Mouse (Mus musculus) spleen, adult 2 months (tissue): Measurements from ENCODE around the gene Adpgk. TPM values are rescaled to one million over a fixed set of nuclear protein-coding genes. Genes with fewer than 3 reads are reported as not detected.
A peak's percentile ranks its signal among the peaks of the same experiment; 100 is the strongest.

ENCODE experiments used
- DNase-seq, 2 experiments: peaks; one replicate each; pipeline versions ENCODE4 v3.0.0 to v3.0.0-alpha.2; 2012 to 2021; ENCODE audit warnings: low spot score in 2 of 2, low read depth in 1 of 2
- H3K27ac ChIP-seq: fragments of 200-500 bp; 2 replicates; pipeline ENCODE4 v1.5.1; 2012; ENCODE audit warnings: low read length, inconsistent platforms; ENCODE audit not compliant: insufficient read depth
- H3K27me3 ChIP-seq: fragments of 200-500 bp; 2 replicates; pipeline ENCODE4 v1.6.1; 2012; ENCODE audit warnings: mild to moderate bottlenecking, moderate library complexity, low read length, inconsistent platforms; ENCODE audit not compliant: control insufficient read depth, insufficient read depth
- H3K36me3 ChIP-seq: fragments of 200-500 bp; 2 replicates; pipeline ENCODE4 v1.6.1; 2012; ENCODE audit warnings: mild to moderate bottlenecking, low read length, inconsistent platforms; ENCODE audit not compliant: control insufficient read depth, insufficient read depth
- H3K4me1 ChIP-seq: fragments of 200-500 bp; 2 replicates; pipeline ENCODE4 v1.6.1; 2011; ENCODE audit warnings: inconsistent platforms; ENCODE audit not compliant: control insufficient read depth, insufficient read depth, insufficient read length
- H3K4me3 ChIP-seq: fragments of 200-500 bp; 2 replicates; pipeline ENCODE4 v1.5.1; 2011; ENCODE audit warnings: mild to moderate bottlenecking, inconsistent platforms; ENCODE audit not compliant: insufficient read depth, insufficient read length; ENCODE audit errors: extremely low read depth
- CTCF ChIP-seq: fragments of 200-500 bp; IDR thresholded peaks from 2 replicates; pipeline ENCODE4 v1.5.1; 2011; ENCODE audit warnings: mild to moderate bottlenecking, inconsistent platforms; ENCODE audit not compliant: insufficient read depth, insufficient read length, insufficient replicate concordance; ENCODE audit errors: extremely low read depth
- POLR2A ChIP-seq: fragments of 200-500 bp; IDR thresholded peaks from 2 replicates; pipeline ENCODE4 v1.6.1; 2011; ENCODE audit warnings: low read depth, low read length, inconsistent platforms
- WGBS: fragments of 180-500 bp; shearing (Covaris S2); methylation state at CpG from one replicate; pipeline ENCODE4 v1.1.7; 2018; 5-methylcytosine and 5-hydroxymethylcytosine counted together
- polyA plus RNA-seq: library from polyadenylated mRNA; depleted of rRNA; stranded (reverse); fragments of >200 nt; gene quantifications from 2 replicates; pipeline ENCODE4 v1.2.3, GENCODE M21; 2012

Adpgk gene
- polyA plus RNA-seq, 1 experiment: 20.1 TPM

- Histone ChIP-seq H3K27ac (no peak overlapping the region), H3K4me3 (no peak overlapping the region), H3K4me1 (no peaks in the 10 kb centered on the region), H3K27me3 (no peaks in the 10 kb centered on the region), H3K36me3 (no peaks in the 10 kb centered on the region)
- no peak for TF ChIP-seq POLR2A
- no peak for TF ChIP-seq CTCF
- DNase-seq: no peak
- 82% methylated on average over 9 of the region's 9 CpGs for WGBS
These were observed 31.4 kb upstream of the Adpgk start for GRCm38 (mm10) chr9:59259806-59260454.

DNA sequence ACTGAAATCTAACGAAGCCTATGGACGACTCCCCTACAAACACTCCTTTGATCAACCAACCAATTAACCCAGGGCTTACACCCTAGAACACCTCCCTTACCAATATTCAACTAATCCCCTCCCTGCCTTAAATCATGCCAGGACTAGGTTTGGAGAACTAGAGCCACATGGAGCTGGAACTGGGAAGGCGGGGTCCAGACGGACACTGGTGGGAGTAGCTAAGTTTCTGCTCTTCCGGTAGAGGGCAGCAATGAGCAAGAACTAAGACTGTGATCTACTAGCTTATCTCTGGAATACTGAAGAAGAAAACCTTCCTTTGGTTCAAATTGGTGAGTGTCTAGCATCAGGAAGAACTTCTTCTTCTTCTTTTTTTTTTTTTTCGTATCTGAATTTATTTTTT lies 25.0 kb upstream of the Adpgk start:
- DNase-seq: no peak
- Histone ChIP-seq H3K27me3 (no peaks in the 10 kb centered on the region), H3K36me3 (no peaks in the 10 kb centered on the region), H3K4me1 (no peaks in the 10 kb centered on the region), H3K27ac (no peak overlapping the region), H3K4me3 (no peak overlapping the region)
- TF ChIP-seq POLR2A: no peak
- TF ChIP-seq CTCF: peak; percentile 6; the same call in 1 of the 2 replicates
- 54% methylated on average over 6 of the region's 6 CpGs for WGBS

DNA sequence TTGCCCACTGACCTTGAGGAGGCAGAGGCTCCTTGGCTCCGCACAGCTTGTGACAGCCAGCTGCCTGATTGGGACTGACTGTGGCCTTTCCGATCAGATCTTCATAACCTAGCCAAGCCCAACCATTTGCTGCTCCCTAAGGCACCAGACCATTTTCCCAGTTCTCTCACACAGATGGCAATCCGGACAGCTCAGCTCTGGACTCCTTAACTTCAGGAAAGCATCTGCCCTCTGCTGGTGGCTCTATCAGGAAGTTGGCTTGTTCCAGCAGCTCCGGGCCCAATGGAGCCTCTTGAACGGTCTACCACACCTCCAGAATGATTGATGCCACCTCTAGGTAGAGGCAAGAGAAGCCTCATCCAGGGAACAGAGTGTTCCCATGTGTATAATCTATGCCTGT lies 21.6 kb upstream of the Adpgk start:
- Histone ChIP-seq H3K27ac (no peak overlapping the region), H3K27me3 (no peaks in the 10 kb centered on the region), H3K4me1 (no peaks in the 10 kb centered on the region), H3K36me3 (no peaks in the 10 kb centered on the region), H3K4me3 (no peak overlapping the region)
- DNase-seq: no peak
- 31% methylated on average over 5 of the region's 5 CpGs for WGBS
- TF ChIP-seq POLR2A (no peak), CTCF (no peak)

DNA sequence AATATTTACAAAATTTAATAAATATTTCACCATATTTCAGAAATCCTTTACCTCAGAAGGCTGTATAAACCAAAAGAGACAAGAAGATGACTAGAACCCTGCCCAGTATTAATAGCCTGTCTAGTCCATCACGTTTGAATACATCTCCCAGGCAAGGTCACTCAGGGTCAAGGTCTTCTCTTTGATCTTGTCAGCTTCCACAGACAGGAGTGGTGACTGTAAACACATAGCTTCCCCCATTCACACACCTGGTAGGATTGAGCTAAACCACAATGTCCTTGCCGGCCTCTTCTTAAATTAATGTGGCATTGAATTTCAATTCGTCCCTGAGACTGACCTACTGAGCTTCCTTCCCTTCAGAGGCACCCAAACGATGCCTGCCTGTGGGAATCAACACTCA lies 20.3 kb upstream of the Adpgk start:
- Histone ChIP-seq H3K4me1 (no peaks in the 10 kb centered on the region), H3K36me3 (no peaks in the 10 kb centered on the region), H3K4me3 (no peak overlapping the region), H3K27me3 (no peaks in the 10 kb centered on the region), H3K27ac (no peak overlapping the region)
- TF ChIP-seq CTCF (no peak), POLR2A (no peak)
- DNase-seq: no peak
- 53% methylated on average over 4 of the region's 4 CpGs for WGBS

DNA sequence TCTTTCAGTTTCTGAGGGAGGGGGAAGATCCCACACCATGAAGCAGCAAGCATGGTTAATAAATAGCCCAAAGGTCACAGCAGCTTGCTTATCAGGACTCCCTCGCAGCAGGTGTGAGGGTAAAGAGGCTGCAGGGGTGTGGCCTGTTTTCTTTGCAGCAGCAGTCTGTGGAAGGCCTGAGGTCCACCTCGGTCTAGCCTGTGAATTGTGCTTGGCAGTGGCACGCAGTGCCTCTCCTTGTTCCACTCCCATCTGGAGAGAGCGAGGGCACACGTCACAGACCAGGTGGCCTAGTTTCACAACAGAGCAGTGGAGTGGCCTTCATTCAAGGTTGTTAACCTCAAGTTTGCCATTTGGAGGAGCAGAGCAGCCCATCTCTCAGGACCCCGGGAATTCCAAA lies 19.6 kb upstream of the Adpgk start:
- WGBS: 65% methylated on average over 6 of the region's 6 CpGs
- Histone ChIP-seq H3K36me3 (no peaks in the 10 kb centered on the region), H3K4me1 (no peaks in the 10 kb centered on the region), H3K27me3 (no peaks in the 10 kb centered on the region), H3K27ac (no peak overlapping the region), H3K4me3 (no peak overlapping the region)
- no peak for DNase-seq
- TF ChIP-seq POLR2A: no peak
- no peak for TF ChIP-seq CTCF

DNA sequence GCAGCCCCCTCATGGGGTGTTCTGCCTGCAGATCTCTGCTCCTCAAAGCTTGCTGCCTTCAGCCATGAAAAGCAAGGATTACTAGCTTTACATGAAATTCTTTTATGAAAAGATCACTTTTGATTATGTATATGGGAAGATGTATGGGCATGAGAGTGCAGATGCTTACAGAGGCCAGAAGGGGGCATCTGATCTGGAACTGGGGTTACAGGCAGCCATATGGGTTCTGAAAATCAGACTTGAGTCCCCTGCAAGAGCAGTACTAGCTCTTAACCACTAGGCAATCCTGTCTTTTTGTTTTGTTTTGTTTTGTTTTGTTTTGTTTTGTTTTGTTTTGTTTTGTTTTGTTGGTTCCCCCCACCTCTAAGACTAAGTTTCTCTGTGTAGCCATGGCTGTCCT lies 18.2 kb upstream of the Adpgk start:
- Histone ChIP-seq H3K27me3 (no peaks in the 10 kb centered on the region), H3K4me1 (no peaks in the 10 kb centered on the region), H3K27ac (no peak overlapping the region), H3K4me3 (no peak overlapping the region), H3K36me3 (no peaks in the 10 kb centered on the region)
- TF ChIP-seq CTCF (no peak), POLR2A (no peak)
- no peak for DNase-seq

DNA sequence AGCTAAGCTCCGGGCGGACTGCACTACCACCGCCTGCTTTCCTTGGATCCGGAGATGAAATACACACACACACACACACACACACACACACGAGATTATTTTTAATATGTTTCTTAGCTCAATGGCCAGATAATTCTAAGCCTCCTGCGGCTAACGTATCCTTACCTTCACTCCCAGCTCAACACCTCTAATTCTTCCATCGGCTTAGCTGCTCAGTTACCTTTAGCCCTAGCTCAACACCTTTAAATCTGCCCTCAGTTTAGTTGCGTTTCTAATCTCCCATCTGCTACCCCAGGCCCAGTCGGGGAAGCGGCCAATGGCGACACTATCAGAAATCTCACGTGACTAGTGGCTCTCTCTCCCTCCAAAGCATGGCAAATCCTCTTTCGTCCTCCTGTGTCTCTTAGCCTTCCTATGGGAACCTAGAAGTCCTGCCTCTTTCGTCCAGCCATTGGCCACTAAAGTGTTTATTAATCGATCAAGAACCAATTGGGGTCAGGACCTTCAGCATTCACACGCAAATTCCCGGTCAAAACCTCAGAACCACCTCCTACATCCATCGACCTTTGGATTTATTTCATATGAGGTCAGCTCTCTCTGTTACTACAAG lies 16.4 kb upstream of the Adpgk start:
- Histone ChIP-seq H3K4me3 (no peak overlapping the region), H3K27me3 (no peaks in the 10 kb centered on the region), H3K4me1 (no peaks in the 10 kb centered on the region), H3K27ac (no peak overlapping the region), H3K36me3 (no peaks in the 10 kb centered on the region)
- 90% methylated on average over 19 of the region's 19 CpGs for WGBS
- TF ChIP-seq POLR2A: no peak
- no peak for DNase-seq
